Mouse (Mus musculus) cerebellum, postnatal 25 days (tissue): ENCODE results near the gene Rtn4r.
A peak's percentile ranks its signal among the peaks of the same experiment; 100 is the strongest.

Experiments used
- DNase-seq, 2 experiments: peaks; one replicate each; pipeline ENCODE4 v3.0.0; 2021; ENCODE audit warnings: mixed read lengths in 2 of 2

Gene Rtn4r

DNA sequence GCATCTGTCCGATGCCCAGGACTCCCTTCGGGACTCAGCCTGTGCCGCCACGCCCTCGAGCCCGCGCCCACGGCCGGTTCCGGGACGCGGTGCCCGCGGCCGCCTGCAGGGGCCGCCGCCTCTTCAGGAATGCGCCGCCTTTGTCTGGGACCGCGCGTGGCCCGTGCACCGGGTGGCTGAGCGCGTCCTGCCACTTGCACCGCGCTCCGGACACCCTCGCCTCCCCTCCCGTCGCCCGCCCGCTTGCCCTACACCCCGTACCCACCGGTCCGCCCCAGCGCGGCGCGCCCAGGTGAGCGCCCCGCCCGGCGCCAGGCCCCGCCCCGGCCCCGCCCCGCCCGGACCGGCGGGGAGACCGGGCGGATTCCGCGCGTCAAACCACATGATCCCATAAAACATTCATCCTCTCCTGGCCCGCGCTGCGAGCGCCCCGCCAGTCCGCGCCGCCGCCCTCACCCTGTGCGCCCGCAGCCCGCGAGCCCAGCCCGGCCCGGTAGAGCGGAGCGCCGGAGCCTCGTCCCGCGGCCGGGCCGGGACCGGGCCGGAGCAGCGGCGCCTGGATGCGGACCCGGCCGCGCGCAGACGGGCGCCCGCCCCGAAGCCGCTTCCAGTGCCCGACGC lies at the start of gene Rtn4r:
Gene Rtn4r (plus strand): TSS at position 402 of the 621 bp plus-strand sequence.
- DNase-seq: peak; percentile 89 to 91

- DNase-seq: peak in 1 of 2 experiments; percentile 8
Observed at GRCm38 (mm10) chr16:18078314-18079015, 49.0 kb upstream of the Rtn4r start.

DNA sequence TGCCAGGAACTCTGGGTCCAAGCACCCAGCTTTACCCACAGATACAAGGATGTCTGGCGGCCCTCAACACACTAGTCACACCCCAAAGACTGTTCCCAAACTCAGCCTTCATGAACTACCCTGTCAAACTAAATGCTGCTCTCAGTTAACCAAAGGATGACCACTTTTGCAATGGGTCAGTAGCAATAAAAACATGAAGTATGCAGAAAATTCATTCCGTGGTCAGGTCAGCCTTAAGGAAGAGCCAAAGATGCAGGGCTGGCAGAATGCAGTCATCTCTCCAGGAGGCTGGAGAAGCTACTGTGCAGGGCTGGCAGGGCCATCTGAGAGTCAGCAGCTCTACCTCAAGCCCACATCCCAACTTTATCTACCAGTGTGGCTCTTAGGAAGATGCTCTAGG lies 48.1 kb upstream of the Rtn4r start:
- DNase-seq: no peak

DNA sequence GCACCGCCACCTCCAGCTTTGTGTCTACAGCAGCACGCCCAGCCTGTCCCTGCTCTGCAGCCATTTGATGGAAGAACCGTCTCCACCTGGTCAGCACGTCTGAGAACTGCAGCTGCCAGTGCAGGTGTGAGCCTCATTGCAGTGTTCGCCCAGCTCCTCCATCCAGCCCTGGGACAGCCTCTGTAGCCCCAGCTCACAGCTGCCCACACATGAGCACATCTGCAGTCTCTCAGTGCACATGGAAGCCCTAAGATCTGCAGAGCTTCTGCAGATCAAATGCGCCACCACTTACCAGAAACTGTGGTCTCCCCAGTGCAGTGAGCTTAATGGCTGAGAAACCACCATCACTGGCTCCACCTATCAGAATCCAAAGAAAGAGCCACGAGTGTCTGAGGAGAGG lies 47.3 kb upstream of the Rtn4r start:
- no peak for DNase-seq

GRCm38 (mm10) chr16:18081149-18081827 lies 46.2 kb upstream of the Rtn4r start:
- no peak for DNase-seq

DNA sequence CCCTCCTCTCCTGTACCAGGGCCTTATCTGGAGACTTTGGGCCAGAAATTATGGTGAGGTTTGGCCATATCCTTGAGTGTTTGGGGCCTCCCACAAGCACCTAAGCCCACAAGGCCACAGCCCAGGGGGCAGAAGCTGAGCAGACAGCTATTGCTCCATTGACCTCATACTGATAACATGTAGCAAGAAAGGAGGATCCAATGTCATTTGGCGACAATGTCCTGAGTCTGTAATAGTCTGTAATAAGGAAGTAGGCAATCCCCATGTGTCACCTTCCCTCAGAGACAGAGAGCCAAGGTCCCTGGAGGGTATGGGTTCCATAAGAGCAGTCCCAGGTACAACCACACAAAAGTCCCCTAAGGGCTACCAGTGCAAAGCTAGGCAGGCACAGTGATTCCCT lies 45.2 kb upstream of the Rtn4r start:
- DNase-seq: no peak

- DNase-seq: peak; percentile 62 to 73
Observed at GRCm38 (mm10) chr16:18083231-18083951, 44.1 kb upstream of the Rtn4r start.

DNA sequence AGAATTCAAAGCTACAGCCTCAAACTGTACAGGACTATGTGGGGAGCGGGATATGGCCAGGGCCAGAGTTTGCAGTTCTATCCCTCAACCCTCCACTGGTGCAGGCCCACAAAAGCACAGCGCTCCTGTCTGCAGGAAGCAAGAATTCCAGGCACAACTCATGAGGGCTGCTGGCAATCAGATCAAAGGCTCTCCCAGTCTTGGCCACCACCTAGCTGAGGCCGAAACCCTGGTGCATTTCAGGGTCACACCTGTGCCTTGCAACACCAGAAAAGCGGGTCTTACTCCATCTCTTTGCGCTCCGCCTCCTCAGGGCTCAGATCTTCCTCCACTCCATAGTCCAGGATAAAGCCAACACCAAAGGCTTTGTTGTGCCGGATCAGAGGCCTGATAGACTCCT lies 43.2 kb upstream of the Rtn4r start:
- no peak for DNase-seq

- DNase-seq: peak; percentile 48 to 67
Observed at GRCm38 (mm10) chr16:18087101-18087500, 40.3 kb upstream of the Rtn4r start.

- DNase-seq: no peak
Observed at GRCm38 (mm10) chr16:18096348-18096747, 31.1 kb upstream of the Rtn4r start.

DNA sequence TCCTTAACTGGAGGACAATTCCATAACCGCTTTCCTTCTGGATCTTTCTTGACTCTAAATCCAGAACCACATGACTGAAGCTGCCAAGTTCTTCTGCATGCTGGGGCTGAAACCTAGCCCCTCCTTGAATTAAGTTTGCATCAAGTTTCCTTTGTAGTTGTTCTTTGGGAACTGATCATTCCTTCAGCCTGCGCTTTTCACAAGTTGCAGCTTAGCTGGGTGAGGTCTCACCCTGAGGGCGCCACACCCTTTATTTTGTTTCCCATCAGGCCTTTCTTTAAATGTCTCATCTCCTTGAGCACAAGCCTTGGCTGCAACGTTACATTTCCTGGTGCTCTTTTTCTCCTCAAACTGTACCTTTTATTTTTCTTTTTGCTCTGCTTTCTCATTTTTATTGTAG lies 24.6 kb upstream of the Rtn4r start:
- DNase-seq: no peak

DNA sequence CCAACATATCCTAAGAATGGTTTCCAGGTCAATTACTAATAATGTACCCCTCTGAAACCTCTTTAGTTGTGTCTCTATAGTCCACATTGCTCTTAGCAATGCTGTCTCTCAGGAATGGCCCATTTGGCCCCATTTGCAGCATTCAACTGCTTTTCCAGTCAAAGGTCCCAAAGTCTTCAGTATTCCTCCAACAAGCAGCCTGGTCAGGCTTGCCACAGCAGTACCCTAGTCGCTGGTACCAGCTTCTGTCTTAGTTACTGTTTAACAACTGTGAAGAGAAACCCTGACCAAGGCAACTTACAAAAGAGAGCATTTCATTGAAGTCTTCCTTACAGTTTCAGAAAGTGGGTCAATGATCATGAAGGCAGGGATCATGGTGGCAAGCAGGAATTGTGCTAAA lies 24.1 kb upstream of the Rtn4r start:
- DNase-seq: no peak

DNA sequence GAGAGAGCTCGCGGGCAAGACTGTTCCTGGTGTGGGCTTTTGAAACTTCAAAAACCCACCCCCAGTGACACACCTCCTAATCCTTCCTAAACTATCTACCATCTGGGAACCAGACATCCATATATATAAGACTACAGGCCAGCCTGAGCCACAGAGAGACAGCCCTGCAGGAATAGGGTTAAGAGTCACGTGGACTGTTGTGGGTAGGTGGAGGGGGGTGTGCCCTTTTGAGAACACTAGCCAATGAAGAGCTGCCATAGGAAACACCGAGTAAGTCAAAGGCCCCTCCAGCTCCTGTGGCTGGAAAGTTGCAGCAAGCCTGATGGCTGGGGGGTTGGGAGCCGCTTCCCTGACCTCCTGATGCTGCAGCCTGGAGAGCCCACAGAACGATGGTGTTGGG lies 23.6 kb upstream of the Rtn4r start:
- no peak for DNase-seq

DNA sequence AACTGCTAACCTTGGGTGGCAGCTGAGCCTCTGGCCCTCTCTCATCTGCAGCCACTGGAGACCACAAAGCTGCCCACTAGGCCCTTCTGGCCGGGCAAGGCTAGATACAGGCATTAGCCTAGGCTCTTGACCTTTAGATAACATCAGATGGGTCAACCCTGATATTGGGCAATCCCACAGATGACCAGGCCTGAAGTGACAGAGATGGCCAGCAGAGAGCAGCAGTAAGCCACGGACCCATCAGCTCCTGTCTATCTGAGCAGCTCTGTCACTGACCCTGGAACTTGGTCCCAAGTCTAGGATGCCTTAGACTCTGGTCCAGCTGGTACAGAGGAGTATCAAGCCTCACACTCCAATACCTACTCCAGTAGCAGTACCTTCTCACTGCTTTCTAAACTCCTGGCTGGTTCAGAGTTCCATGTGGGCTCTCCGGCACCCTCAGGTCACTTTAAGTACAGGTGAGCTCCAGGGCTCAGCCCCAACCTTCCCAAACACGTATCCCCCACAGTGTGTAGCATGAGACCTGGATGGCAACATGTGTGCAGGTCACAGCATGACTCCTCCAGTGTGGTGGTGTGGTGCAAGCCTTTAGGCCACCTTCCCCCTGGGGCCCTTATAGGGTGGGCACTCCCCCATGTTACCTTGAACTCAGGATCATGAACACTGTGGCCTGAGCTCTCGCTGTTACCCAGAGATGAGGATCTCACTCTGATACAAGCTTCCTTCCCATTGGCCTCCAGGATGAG lies 19.0 kb upstream of the Rtn4r start:
- peak; percentile 94 for DNase-seq

- no peak for DNase-seq
Observed at GRCm38 (mm10) chr16:18111042-18111441, 16.4 kb upstream of the Rtn4r start.

GRCm38 (mm10) chr16:18116467-18116866 lies 11.0 kb upstream of the Rtn4r start:
- no peak for DNase-seq

DNA sequence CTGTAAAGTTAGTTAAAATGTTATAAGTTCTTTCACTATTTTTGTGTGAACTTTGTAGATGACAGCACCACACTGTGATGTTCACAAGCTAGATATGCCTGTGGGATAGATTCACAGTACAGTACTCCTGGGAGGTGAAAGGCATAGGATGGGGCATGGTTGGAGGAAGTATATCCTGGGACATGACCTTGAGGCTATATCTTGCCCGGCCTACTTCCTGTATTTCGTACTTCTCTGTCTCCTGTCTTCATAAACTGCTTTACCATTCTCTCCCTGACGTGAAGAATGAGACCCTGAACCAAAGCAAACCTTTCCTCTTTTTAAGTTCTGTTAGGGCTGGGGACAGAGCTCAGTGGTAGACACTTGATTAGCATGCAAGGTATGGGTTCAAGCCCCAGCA lies 9.2 kb upstream of the Rtn4r start:
- no peak for DNase-seq

GRCm38 (mm10) chr16:18119031-18119730 lies 8.3 kb upstream of the Rtn4r start:
- DNase-seq: peak; percentile 80 to 86

DNA sequence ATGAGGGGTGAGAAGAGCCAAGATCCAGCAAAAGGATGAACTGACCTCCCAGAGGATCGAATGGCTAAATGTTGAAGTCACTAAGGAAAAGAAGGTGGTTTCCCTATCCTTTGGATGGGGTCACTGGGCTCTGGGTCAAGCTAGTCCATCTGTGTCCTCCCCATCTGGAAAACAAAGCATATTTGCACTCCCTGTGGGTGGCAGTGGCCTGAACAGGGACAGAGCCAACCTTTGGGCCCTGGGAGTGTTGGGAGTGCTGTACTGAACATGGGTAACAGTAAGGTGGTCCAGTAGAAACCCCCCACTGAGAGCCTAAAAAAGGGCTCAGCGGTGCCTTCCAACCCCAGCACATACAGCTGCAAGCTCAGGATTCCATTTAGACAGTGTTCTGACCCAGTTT lies 4.7 kb upstream of the Rtn4r start:
- peak; percentile 34 for DNase-seq

DNA sequence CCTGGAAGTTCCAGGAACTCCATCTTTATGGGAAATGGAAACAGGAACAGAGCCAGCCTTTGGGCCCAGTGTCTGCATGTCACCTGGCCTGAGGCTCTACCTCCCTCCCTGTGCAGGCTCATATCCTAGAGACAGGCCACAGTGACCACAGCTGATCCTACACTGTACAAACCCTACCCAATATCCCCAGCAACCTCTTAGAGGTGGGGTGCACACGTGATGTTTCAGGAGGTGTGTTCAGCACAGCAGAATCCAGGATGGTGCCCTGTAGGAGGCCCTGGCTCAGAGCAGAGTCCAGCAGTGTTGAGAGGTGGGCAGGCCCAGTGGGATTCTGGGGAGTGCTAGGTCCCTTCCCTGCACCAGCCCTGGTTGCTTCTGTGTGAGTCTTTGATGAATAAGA lies 4.0 kb upstream of the Rtn4r start:
- peak in 1 of 2 experiments; percentile 65 for DNase-seq

DNA sequence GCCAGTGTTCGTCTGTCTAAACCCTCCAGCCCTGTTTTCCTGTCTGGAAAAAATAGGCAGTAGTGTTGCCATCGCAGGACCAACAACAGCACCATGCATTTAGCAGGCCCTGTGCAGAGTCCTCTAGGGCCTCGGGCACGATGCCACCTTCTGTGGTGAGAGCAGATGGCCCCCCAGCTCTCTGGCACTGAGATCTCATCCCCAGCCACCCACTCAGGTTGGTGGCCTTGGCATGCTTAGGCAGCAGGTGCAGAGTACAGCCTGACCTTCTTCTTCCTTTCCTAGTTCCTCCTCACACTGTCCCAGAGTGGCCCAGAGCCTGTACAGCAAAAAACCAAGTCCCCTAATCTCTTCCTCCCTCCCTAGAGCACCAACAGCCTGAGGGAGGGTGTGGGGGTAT lies 3.4 kb upstream of the Rtn4r start:
- peak; percentile 98 for DNase-seq

- DNase-seq: peak; percentile 87 to 90
Observed at GRCm38 (mm10) chr16:18124626-18125025, 2.8 kb upstream of the Rtn4r start.
